Mouse (Mus musculus) retina, adult 2 months (tissue): ENCODE measurements around the gene Gm49369.
"Not testable (repeated sequence)": the region's sequence is repeated elsewhere in the genome, so short reads cannot be mapped to it uniquely, and the experiment has no call there.

Experiments used
- DNase-seq: peaks from one replicate; pipeline ENCODE4 v3.0.0-alpha.2; 2012; ENCODE audit warnings: low read depth, low spot score

The Gm49369 gene

GRCm38 (mm10) chr7:142328507-142328906 lies 54.0 kb downstream of the Gm49369 start:
- DNase-seq, result no peak

DNA sequence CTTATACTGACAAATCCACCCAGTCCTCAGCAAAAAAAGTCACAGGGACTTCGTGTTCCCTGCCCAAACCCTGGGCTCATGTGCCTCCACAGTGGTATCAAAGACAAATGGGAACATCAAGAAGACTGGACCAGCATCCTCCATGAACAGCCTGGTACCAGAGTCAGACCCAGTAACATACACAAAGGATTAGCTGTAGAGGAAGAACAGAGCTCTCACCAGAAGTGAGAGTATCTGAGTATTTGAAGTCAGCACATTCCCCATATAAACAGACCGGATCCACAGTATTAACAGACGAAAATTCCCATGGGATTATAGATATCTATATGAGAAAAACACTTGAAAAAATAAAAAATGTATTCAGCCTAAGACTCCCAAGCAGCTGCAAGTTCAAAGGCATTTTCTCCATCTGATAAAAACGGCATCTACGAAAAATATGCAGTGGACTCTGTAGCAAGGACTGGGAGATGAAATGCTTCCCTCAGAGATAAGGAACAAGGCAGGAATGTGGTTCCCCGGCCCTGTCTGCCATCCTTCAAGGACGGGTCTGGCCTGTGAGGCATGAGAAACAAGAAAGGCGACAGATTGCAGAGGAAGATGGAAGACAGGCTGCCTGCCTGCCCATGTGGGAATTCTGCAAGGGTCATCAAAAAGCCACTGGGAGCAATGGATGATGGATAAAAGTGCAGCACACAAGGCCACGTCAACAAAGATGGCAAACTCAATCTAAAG lies 55.6 kb downstream of the Gm49369 start:
- DNase-seq, result no peak

DNA sequence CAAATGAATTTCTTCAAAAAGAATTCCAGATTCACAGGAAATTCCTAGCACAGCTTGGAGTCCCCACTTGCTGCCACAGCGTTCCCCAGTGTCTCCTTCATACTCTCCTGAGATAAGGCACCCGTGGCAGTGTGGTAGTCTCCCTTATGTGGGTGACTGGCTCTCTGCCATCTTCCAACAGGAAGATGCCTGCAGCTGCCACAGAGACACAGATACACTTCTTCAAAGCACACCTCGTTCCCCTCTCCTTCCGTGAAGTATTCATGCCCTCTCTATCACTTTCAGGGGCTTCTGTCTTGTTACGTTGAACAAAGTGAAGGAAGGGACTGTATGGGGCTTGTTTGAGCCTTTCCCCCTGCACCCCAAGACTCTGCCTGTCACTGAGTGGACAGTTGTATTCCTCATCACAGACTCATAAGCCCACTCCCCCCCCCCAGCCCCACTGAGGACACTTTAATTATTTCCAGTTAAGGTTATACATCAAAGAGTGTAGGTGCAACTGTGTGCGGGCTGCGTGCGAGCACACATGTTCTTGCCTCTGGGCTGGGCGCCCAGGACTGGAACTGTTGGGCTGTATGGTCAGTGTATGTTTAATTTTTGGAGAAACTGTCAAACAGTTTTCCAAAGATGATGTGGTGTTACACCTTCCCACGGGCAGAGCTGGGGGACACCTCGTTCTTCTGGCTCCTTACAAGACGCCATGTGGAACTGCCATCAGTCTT lies 58.9 kb downstream of the Gm49369 start:
- no peak for DNase-seq

- no peak for DNase-seq
Measured at GRCm38 (mm10) chr7:142322641-142323040, 59.8 kb downstream of the Gm49369 start.

DNA sequence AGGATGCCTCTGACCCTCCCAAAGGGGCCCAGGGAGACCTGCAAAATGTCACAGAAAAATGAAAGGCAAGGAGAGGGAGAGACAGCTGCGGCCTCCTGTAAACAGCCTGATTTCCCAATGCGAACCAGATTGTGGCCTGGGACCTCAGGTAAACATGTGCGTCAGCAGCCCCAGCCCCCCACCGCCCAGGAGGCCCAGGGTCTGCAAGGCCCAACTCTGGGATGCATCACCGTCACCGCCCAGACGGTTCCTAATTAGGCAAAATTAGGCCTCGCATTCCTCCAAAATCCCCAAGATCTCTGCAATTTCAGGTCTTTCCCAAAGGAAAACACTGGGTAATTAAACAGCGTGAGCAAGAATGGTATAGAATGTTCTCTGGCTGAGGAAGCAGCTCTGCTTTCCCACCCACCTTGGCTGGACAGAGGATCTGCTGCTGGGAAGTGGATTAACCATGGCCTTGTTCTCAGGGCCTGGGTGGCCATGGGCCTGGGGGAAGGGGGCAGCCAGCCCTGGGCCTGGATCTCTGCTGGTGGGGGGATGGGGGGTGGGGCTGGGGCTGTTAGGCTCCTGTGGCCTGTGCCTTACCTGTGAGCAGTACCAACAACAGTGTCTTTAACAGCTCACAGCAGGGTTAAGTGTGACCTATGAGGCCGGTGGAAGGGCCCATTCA lies 60.7 kb downstream of the Gm49369 start:
- not testable (repeated sequence) for DNase-seq
